Mouse (Mus musculus): ENCODE measurements at regions not wholly inside any gene's neighbourhood (a gene's known extent, or its start where the extent isn't known, plus 50 kb on each side); places are given as distances from the start of the nearest gene placed in this dataset.
"Not testable (repeated sequence)": the region's sequence is repeated elsewhere in the genome, so short reads cannot be mapped to it uniquely, and the experiment has no call there.

- Histone ChIP-seq H3K4me1 (no peaks in the 10 kb centered on the region), H3K36me3 (no peaks in the 10 kb centered on the region), H3K9me3 (no peaks in the 10 kb centered on the region), H3K27me3 (ENCODE audit: insufficient read depth, poor library complexity, severe bottlenecking) (no peaks in the 10 kb centered on the region), H3K4me3 (no peak overlapping the region), H3K27ac (no peak overlapping the region)
- no peak for DNase-seq (ENCODE audit: low spot score)
- WGBS = 95% methylated on average over 2 of the region's 2 CpGs
These were observed 469.6 kb upstream of the Tbl1xr1 start for GRCm38 (mm10) chr3:21606846-21607245.

- no peak overlapping the region for H3K4me3 ChIP-seq
- no peak for DNase-seq (ENCODE audit: low spot score)
- no peak overlapping the region for H3K27ac ChIP-seq
- H3K9me3 ChIP-seq = no peaks in the 10 kb centered on the region
- H3K36me3 ChIP-seq = no peaks in the 10 kb centered on the region
- 78% methylated on average over 2 of the region's 2 CpGs for WGBS
- no peaks in the 10 kb centered on the region for H3K27me3 ChIP-seq (ENCODE audit: insufficient read depth, poor library complexity, severe bottlenecking)
- no peaks in the 10 kb centered on the region for H3K4me1 ChIP-seq
These were observed 466.2 kb upstream of the Tbl1xr1 start for GRCm38 (mm10) chr3:21610231-21610630.

GRCm38 (mm10) chr3:21621745-21622144 is 454.7 kb upstream of the Tbl1xr1 start:
- Histone ChIP-seq H3K4me1 (no peaks in the 10 kb centered on the region), H3K9me3 (no peaks in the 10 kb centered on the region), H3K4me3 (no peak overlapping the region), H3K27me3 (ENCODE audit: insufficient read depth, poor library complexity, severe bottlenecking) (no peaks in the 10 kb centered on the region), H3K36me3 (no peaks in the 10 kb centered on the region), H3K27ac (no peak overlapping the region)
- WGBS = 90% methylated on average over 2 of the region's 2 CpGs
- DNase-seq (ENCODE audit: low spot score) = no peak

- no peak overlapping the region for H3K4me3 ChIP-seq
- no peak overlapping the region for H3K27ac ChIP-seq
- H3K4me1 ChIP-seq = no peaks in the 10 kb centered on the region
- no peak for DNase-seq (ENCODE audit: low spot score)
- no peaks in the 10 kb centered on the region for H3K27me3 ChIP-seq (ENCODE audit: insufficient read depth, poor library complexity, severe bottlenecking)
- no peaks in the 10 kb centered on the region for H3K36me3 ChIP-seq
- WGBS = 83% methylated on average over 2 of the region's 2 CpGs
- no peaks in the 10 kb centered on the region for H3K9me3 ChIP-seq
These were observed 451.4 kb upstream of the Tbl1xr1 start for GRCm38 (mm10) chr3:21625039-21625438.

GRCm38 (mm10) chr3:21626029-21626428 is 450.4 kb upstream of the Tbl1xr1 start:
- Histone ChIP-seq H3K4me3 (no peak overlapping the region), H3K4me1 (no peaks in the 10 kb centered on the region), H3K27me3 (ENCODE audit: insufficient read depth, poor library complexity, severe bottlenecking) (no peaks in the 10 kb centered on the region), H3K36me3 (no peaks in the 10 kb centered on the region), H3K9me3 (no peaks in the 10 kb centered on the region), H3K27ac (no peak overlapping the region)
- no peak for DNase-seq (ENCODE audit: low spot score)
- WGBS = 60% methylated on average over 3 of the region's 3 CpGs

- DNase-seq (ENCODE audit: low spot score); H3K36me3 ChIP-seq; H3K9me3 ChIP-seq; H3K4me1 ChIP-seq; H3K27me3 ChIP-seq (ENCODE audit: insufficient read depth, poor library complexity, severe bottlenecking); H3K4me3 ChIP-seq; H3K27ac ChIP-seq: not testable (repeated sequence)
- WGBS = 88% methylated on average over 2 of the region's 2 CpGs
These were observed 449.4 kb upstream of the Tbl1xr1 start for GRCm38 (mm10) chr3:21627048-21627447.

GRCm38 (mm10) chr3:21633600-21634221 is 442.7 kb upstream of the Tbl1xr1 start:
- Histone ChIP-seq H3K9me3 (no peaks in the 10 kb centered on the region), H3K4me3 (no peak overlapping the region), H3K27ac (no peak overlapping the region), H3K4me1 (no peaks in the 10 kb centered on the region), H3K36me3 (no peaks in the 10 kb centered on the region), H3K27me3 (ENCODE audit: insufficient read depth, poor library complexity, severe bottlenecking) (no peaks in the 10 kb centered on the region)
- whole genome bisulfite sequencing = 61% methylated on average over 1 of the region's 1 CpGs
- no peak for DNase-seq (ENCODE audit: low spot score)

- H3K27ac ChIP-seq = no peak overlapping the region
- H3K4me1 ChIP-seq = no peaks in the 10 kb centered on the region
- H3K36me3 ChIP-seq = no peaks in the 10 kb centered on the region
- 74% methylated on average over 4 of the region's 4 CpGs for WGBS
- H3K9me3 ChIP-seq = no peaks in the 10 kb centered on the region
- H3K4me3 ChIP-seq = no peak overlapping the region
- H3K27me3 ChIP-seq (ENCODE audit: insufficient read depth, poor library complexity, severe bottlenecking) = no peaks in the 10 kb centered on the region
- DNase-seq (ENCODE audit: low spot score) = no peak
These were observed 441.7 kb upstream of the Tbl1xr1 start for GRCm38 (mm10) chr3:21634675-21635204.

GRCm38 (mm10) chr3:21638886-21639285 is 437.6 kb upstream of the Tbl1xr1 start:
- DNase-seq (ENCODE audit: low spot score) = no peak
- Histone ChIP-seq H3K4me1 (no peaks in the 10 kb centered on the region), H3K9me3 (no peaks in the 10 kb centered on the region), H3K36me3 (no peaks in the 10 kb centered on the region), H3K27ac (no peak overlapping the region), H3K27me3 (ENCODE audit: insufficient read depth, poor library complexity, severe bottlenecking) (no peaks in the 10 kb centered on the region), H3K4me3 (no peak overlapping the region)
- 76% methylated on average over 5 of the region's 5 CpGs for WGBS

GRCm38 (mm10) chr3:21639576-21639975 is 436.9 kb upstream of the Tbl1xr1 start:
- WGBS = 45% methylated on average over 5 of the region's 5 CpGs
- Histone ChIP-seq H3K4me1 (no peaks in the 10 kb centered on the region), H3K27ac (no peak overlapping the region), H3K27me3 (ENCODE audit: insufficient read depth, poor library complexity, severe bottlenecking) (no peaks in the 10 kb centered on the region), H3K36me3 (no peaks in the 10 kb centered on the region), H3K4me3 (no peak overlapping the region), H3K9me3 (no peaks in the 10 kb centered on the region)
- DNase-seq (ENCODE audit: low spot score) = no peak

- Histone ChIP-seq H3K27ac (no peak overlapping the region), H3K4me3 (no peak overlapping the region), H3K27me3 (ENCODE audit: insufficient read depth, poor library complexity, severe bottlenecking) (no peaks in the 10 kb centered on the region), H3K4me1 (no peaks in the 10 kb centered on the region), H3K36me3 (no peaks in the 10 kb centered on the region), H3K9me3 (no peaks in the 10 kb centered on the region)
- no peak for DNase-seq (ENCODE audit: low spot score)
- WGBS = 68% methylated on average over 2 of the region's 2 CpGs
These were observed 432.4 kb upstream of the Tbl1xr1 start for GRCm38 (mm10) chr3:21644086-21644485.

GRCm38 (mm10) chr3:21645268-21645667 is 431.2 kb upstream of the Tbl1xr1 start:
- no peak for DNase-seq (ENCODE audit: low spot score)
- Histone ChIP-seq H3K9me3 (no peaks in the 10 kb centered on the region), H3K4me3 (no peak overlapping the region), H3K27me3 (ENCODE audit: insufficient read depth, poor library complexity, severe bottlenecking) (no peaks in the 10 kb centered on the region), H3K27ac (no peak overlapping the region), H3K4me1 (no peaks in the 10 kb centered on the region), H3K36me3 (no peaks in the 10 kb centered on the region)
- WGBS = 58% methylated on average over 1 of the region's 1 CpGs

GRCm38 (mm10) chr3:21649885-21650469 is 426.5 kb upstream of the Tbl1xr1 start:
- H3K4me3 ChIP-seq = no peak overlapping the region
- no peaks in the 10 kb centered on the region for H3K36me3 ChIP-seq
- H3K27ac ChIP-seq = no peak overlapping the region
- 52% methylated on average over 8 of the region's 8 CpGs for WGBS
- no peaks in the 10 kb centered on the region for H3K9me3 ChIP-seq
- no peaks in the 10 kb centered on the region for H3K27me3 ChIP-seq (ENCODE audit: insufficient read depth, poor library complexity, severe bottlenecking)
- H3K4me1 ChIP-seq = no peaks in the 10 kb centered on the region
- DNase-seq (ENCODE audit: low spot score) = no peak

- Histone ChIP-seq H3K9me3 (no peaks in the 10 kb centered on the region), H3K36me3 (no peaks in the 10 kb centered on the region), H3K27me3 (ENCODE audit: insufficient read depth, poor library complexity, severe bottlenecking) (no peaks in the 10 kb centered on the region), H3K4me3 (no peak overlapping the region), H3K27ac (no peak overlapping the region), H3K4me1 (no peaks in the 10 kb centered on the region)
- 84% methylated on average over 2 of the region's 2 CpGs for WGBS
- no peak for DNase-seq (ENCODE audit: low spot score)
These were observed 421.2 kb upstream of the Tbl1xr1 start for GRCm38 (mm10) chr3:21655301-21655700.

Data from heart, embryonic 10.5 days (tissue).